Mouse (Mus musculus): ENCODE data around the gene Wdfy3.

DNA sequence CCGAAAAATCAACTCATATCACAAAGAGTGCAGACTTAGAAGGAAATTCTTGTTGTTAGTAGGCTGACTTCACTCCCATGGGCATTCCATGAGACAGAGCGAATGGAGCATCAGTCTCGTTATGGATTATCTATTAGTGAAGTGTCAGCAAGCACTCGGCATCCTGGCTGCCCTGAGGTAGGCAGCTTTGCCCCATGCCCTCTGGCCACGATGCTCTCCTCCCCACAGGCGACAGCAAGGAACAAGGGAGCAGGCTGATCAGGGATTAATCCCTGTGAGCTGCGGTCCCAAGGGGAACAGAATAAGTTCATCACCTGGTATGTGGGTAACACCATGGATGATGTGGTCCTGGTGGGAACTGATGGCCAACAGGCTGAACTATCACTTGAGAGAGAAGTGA, 55.9 kb downstream of the Wdfy3 start:
- no peak for TF ChIP-seq CTCF (IDR thresholded peaks at IDR 0.05; ENCODE audit: insufficient read depth, low read length)
- no peak for TF ChIP-seq POLR2A (IDR thresholded peaks at IDR 0.05; ENCODE audit: borderline replicate concordance, extremely low read depth, low read depth, low read length)

Data from lung, adult 2 months (tissue).